Mouse (Mus musculus) testis, adult 2 months (tissue): ENCODE data around the gene Hc.

ENCODE experiments used
- CTCF ChIP-seq: fragments of 200-500 bp; IDR thresholded peaks from 2 replicates; pipeline ENCODE4 v1.5.1; 2012; ENCODE audit warnings: low read depth, mild to moderate bottlenecking, inconsistent platforms, low read length, moderate library complexity; ENCODE audit not compliant: control insufficient read depth, insufficient read depth, insufficient replicate concordance
- POLR2A ChIP-seq: fragments of 200-500 bp; IDR thresholded peaks from 2 replicates; pipeline ENCODE4 v1.6.1; 2012; ENCODE audit warnings: low read depth, mild to moderate bottlenecking, inconsistent platforms, low read length, moderate library complexity; ENCODE audit not compliant: control insufficient read depth

GRCm38 (mm10) chr2:34993696-34994356 is 67.4 kb downstream of the Hc start:
- no peak for TF ChIP-seq CTCF
- no peak for TF ChIP-seq POLR2A
